Mouse (Mus musculus) erythroblast, embryonic 14.5 days (primary cell): ENCODE measurements around the gene Rhoh.

Experiments
- GATA1 ChIP-seq: IDR thresholded peaks from 2 replicates; pipeline ENCODE4 v1.6.1; 2012; ENCODE audit warnings: low read length, inconsistent platforms, mixed read lengths
- TAL1 ChIP-seq: IDR thresholded peaks from 3 replicates; pipeline ENCODE4 v1.6.1; 2012; ENCODE audit warnings: low read length, inconsistent platforms, mixed read lengths

- TF ChIP-seq TAL1 (no peak), GATA1 (no peak)
These were observed 37.3 kb upstream of the Rhoh start for GRCm38 (mm10) chr5:65823601-65824133.
